8 mouse cellular contexts compared by ENCODE assay signal in genomic region chr7:64155226-64155625, GRCm38 (mm10). TPM values are rescaled to one million over a fixed set of nuclear protein-coding genes. Genes with fewer than 3 reads are reported as not detected.
DNase-seq lines count a peak whose midpoint lies in the region; ATAC-seq lines count a peak whose summit lies in the region.

No protein-coding gene starts in this region.

- peak overlapping the region; percentile 47 for H3K4me2 ChIP-seq in kidney, embryonic 15.5 days
- H3K4me2 ChIP-seq in forebrain, embryonic 14.5 days (ENCODE audit: low read length), result peak overlapping the region; percentile 33
- H3K4me2 ChIP-seq in hindbrain, embryonic 16.5 days (ENCODE audit: low read length), result peak overlapping the region; percentile 57
- peak overlapping the region; percentile 44 for H3K4me2 ChIP-seq in midbrain, embryonic 15.5 days

- H3K36me3 ChIP-seq in kidney, embryonic 15.5 days, result no peaks in the 10 kb centered on the region
- H3K36me3 ChIP-seq in forebrain, embryonic 14.5 days (ENCODE audit: control insufficient read depth, insufficient read depth, low read length), result no peaks in the 10 kb centered on the region
- no peaks in the 10 kb centered on the region for H3K36me3 ChIP-seq in hindbrain, embryonic 16.5 days (ENCODE audit: control insufficient read depth, insufficient read depth, low read length)
- H3K36me3 ChIP-seq in midbrain, embryonic 15.5 days (replicated peaks), result no peaks in the 10 kb centered on the region

- no peak for DNase-seq in kidney, postnatal 25 days
- no peak for DNase-seq in forebrain, embryonic 14.5 days (ENCODE audit: low spot score)
- no peak for DNase-seq in left cerebral cortex, adult 11 months (ENCODE audit: low spot score)
- DNase-seq in layer of hippocampus, adult 18-20 months (ENCODE audit: low spot score in 2 of 2), result no peak
- no peak for DNase-seq in right cerebral cortex, postnatal 4 days

- ATAC-seq in kidney, embryonic 15.5 days (replicated peaks; ENCODE audit: low FRiP score), result 0 out of 2 replicates have a peak, but pooled peaks have one; percentile 10
- ATAC-seq in forebrain, embryonic 14.5 days, result 0 out of 2 replicates have a peak, but pooled peaks have one; percentile 16
- 0 out of 2 replicates have a peak, but pooled peaks have one; percentile 1 for ATAC-seq in hindbrain, embryonic 16.5 days
- ATAC-seq in midbrain, embryonic 15.5 days (replicated peaks), result 0 out of 2 replicates have a peak, but pooled peaks have one; percentile 9

- WGBS in kidney, embryonic 15.5 days, result 68% methylated on average over 4 of the region's 4 CpGs
- 64% methylated on average over 4 of the region's 4 CpGs for WGBS in forebrain, embryonic 14.5 days
- WGBS in hindbrain, embryonic 16.5 days, result 74% methylated on average over 4 of the region's 4 CpGs
- 76% methylated on average over 4 of the region's 4 CpGs for WGBS in midbrain, embryonic 15.5 days

- H3K9ac ChIP-seq in kidney, embryonic 15.5 days, result no peak overlapping the region
- H3K9ac ChIP-seq in forebrain, embryonic 14.5 days (ENCODE audit: low read length), result 0 out of 2 replicates have a peak overlapping the region, but pooled peaks have one; percentile 25
- peak overlapping the region; percentile 50 for H3K9ac ChIP-seq in hindbrain, embryonic 16.5 days (ENCODE audit: low read depth, low read length)
- H3K9ac ChIP-seq in midbrain, embryonic 15.5 days, result no peak overlapping the region

- no peak overlapping the region for H3K27ac ChIP-seq in kidney, embryonic 15.5 days
- H3K27ac ChIP-seq in forebrain, embryonic 14.5 days (ENCODE audit: low read depth, low read length), result no peak overlapping the region
- no peak overlapping the region for H3K27ac ChIP-seq in hindbrain, embryonic 16.5 days (ENCODE audit: low read depth, low read length)
- no peak overlapping the region for H3K27ac ChIP-seq in midbrain, embryonic 15.5 days

- H3K4me1 ChIP-seq in kidney, embryonic 15.5 days, result peaks cover 17% of the 10 kb centered on the region
- H3K4me1 ChIP-seq in forebrain, embryonic 14.5 days (ENCODE audit: control insufficient read depth, insufficient read depth, low read length), result peaks cover 4% of the 10 kb centered on the region; the same call in 1 of the 2 replicates
- H3K4me1 ChIP-seq in hindbrain, embryonic 16.5 days (ENCODE audit: control insufficient read depth, insufficient read depth, low read depth, low read length), result peaks cover 16% of the 10 kb centered on the region
- H3K4me1 ChIP-seq in midbrain, embryonic 15.5 days, result 0 out of 2 replicates have a peak, but pooled peaks cover 12% of the 10 kb centered on the region

- H3K4me3 ChIP-seq in kidney, embryonic 15.5 days (replicated peaks), result peak overlapping the region; percentile 16; the same call in 1 of the 2 replicates
- H3K4me3 ChIP-seq in forebrain, embryonic 14.5 days (ENCODE audit: low read depth, low read length), result no peak overlapping the region
- no peak overlapping the region; the same call in 1 of the 2 replicates for H3K4me3 ChIP-seq in hindbrain, embryonic 16.5 days (ENCODE audit: low read length)
- H3K4me3 ChIP-seq in midbrain, embryonic 15.5 days, result peak overlapping the region; percentile 12; the same call in 1 of the 2 replicates

- no peaks in the 10 kb centered on the region for H3K27me3 ChIP-seq in kidney, embryonic 15.5 days
- H3K27me3 ChIP-seq in forebrain, embryonic 14.5 days (replicated peaks; ENCODE audit: control insufficient read depth, insufficient read depth, low read length), result no peaks in the 10 kb centered on the region
- H3K27me3 ChIP-seq in hindbrain, embryonic 16.5 days (replicated peaks; ENCODE audit: control insufficient read depth, insufficient read depth, low read length), result no peaks in the 10 kb centered on the region
- H3K27me3 ChIP-seq in midbrain, embryonic 15.5 days (replicated peaks), result no peaks in the 10 kb centered on the region

- H3K9me3 ChIP-seq in kidney, embryonic 15.5 days (replicated peaks), result no peaks in the 10 kb centered on the region
- no peaks in the 10 kb centered on the region for H3K9me3 ChIP-seq in forebrain, embryonic 14.5 days (replicated peaks; ENCODE audit: control insufficient read depth, low read length)
- H3K9me3 ChIP-seq in hindbrain, embryonic 16.5 days (ENCODE audit: control insufficient read depth, low read length), result no peaks in the 10 kb centered on the region
- no peaks in the 10 kb centered on the region for H3K9me3 ChIP-seq in midbrain, embryonic 15.5 days

RNA-seq across cellular contexts. Expression of gene Trpm1, which starts 1.6 kb away (rescaled TPM):
- not detected in 2 replicates for polyA plus RNA-seq in kidney, embryonic 15.5 days (2015; fragmentation: Nextera tagmentation; extraction: Ambion mirVana)
- 0.11 and 0.49 TPM in 2 replicates for polyA plus RNA-seq in forebrain, embryonic 14.5 days (2014; fragmentation: Nextera tagmentation; extraction: Ambion mirVana)
- polyA plus RNA-seq in hindbrain, embryonic 16.5 days (2015; fragmentation: Nextera tagmentation; extraction: Ambion mirVana), result 0.19 and 0.22 TPM in 2 replicates
- 0.19 and 0.26 TPM in 2 replicates for polyA plus RNA-seq in midbrain, embryonic 15.5 days (2015; fragmentation: Nextera tagmentation; extraction: Ambion mirVana)
- total RNA-seq in layer of hippocampus, adult 18-20 months (2021), result not detected

Comparison
In these comparisons a context has a peak if more than half of its experiments do, and no peak if none do; other contexts are left out.
1. H3K4me3 ChIP-seq: peak in kidney, embryonic 15.5 days (single experiment) and midbrain, embryonic 15.5 days (single experiment); none in forebrain, embryonic 14.5 days (single experiment) and hindbrain, embryonic 16.5 days (single experiment).
2. H3K9ac ChIP-seq: peak in forebrain, embryonic 14.5 days (single experiment) and hindbrain, embryonic 16.5 days (single experiment); none in kidney, embryonic 15.5 days (single experiment) and midbrain, embryonic 15.5 days (single experiment).
3. Peak in every context shown above with its lines, with median percentiles within 50 percentile points of each other: ATAC-seq and H3K4me2 ChIP-seq.